Mouse (Mus musculus) liver, postnatal 0 days (tissue): ENCODE measurements around the gene Clpp. TPM values are rescaled to one million over a fixed set of nuclear protein-coding genes. Genes with fewer than 3 reads are reported as not detected.

Experiments
- ATAC-seq: fragments of 200-750 bp; cut with Nextera tagmentation; 2 replicates; pipeline ENCODE4 v1.8.0; 2017; ENCODE audit warnings: mild to moderate bottlenecking, moderate library complexity
- DNase-seq: peaks from one replicate; pipeline ENCODE4 v3.0.0-alpha.2; 2016
- H3K27ac ChIP-seq: fragments of 300-500 bp; sonication (generic); 2 replicates; pipeline ENCODE4 v1.5.1; 2014; ENCODE audit warnings: antibody characterized with exemption, moderate library complexity, mild to moderate bottlenecking, low read depth
- H3K27me3 ChIP-seq: fragments of 300-500 bp; sonication (generic); 2 replicates; pipeline ENCODE4 v1.6.1; 2014; ENCODE audit warnings: low read length, control low read depth, mixed read lengths; ENCODE audit not compliant: insufficient read depth
- H3K36me3 ChIP-seq: fragments of 300-500 bp; sonication (generic); replicated peaks from 2 replicates; pipeline ENCODE4 v1.6.1; 2014; ENCODE audit warnings: mild to moderate bottlenecking, control low read depth, low read length, moderate library complexity, mixed read lengths; ENCODE audit not compliant: insufficient read depth
- H3K4me1 ChIP-seq: fragments of 300-500 bp; sonication (generic); 2 replicates; pipeline ENCODE4 v1.6.1; 2014; ENCODE audit warnings: antibody characterized with exemption, mild to moderate bottlenecking, control low read depth; ENCODE audit not compliant: insufficient read depth
- H3K4me2 ChIP-seq: fragments of 300-500 bp; sonication (generic); 2 replicates; pipeline ENCODE4 v1.6.1; 2014; ENCODE audit warnings: low read depth, mild to moderate bottlenecking, low read length, moderate library complexity, mixed read lengths
- H3K4me3 ChIP-seq: fragments of 300-500 bp; sonication (generic); 2 replicates; pipeline ENCODE4 v1.5.1; 2014; ENCODE audit warnings: low read depth, low read length
- H3K9ac ChIP-seq: fragments of 300-500 bp; sonication (generic); replicated peaks from 2 replicates; pipeline ENCODE4 v1.6.1; 2014; ENCODE audit warnings: mild to moderate bottlenecking, moderate library complexity
- H3K9me3 ChIP-seq: fragments of 300-500 bp; sonication (generic); 2 replicates; pipeline ENCODE4 v1.6.1; 2016; ENCODE audit warnings: mild to moderate bottlenecking, control low read depth, low read length, mixed read lengths
- CTCF ChIP-seq: sonication (generic); IDR thresholded peaks from 2 replicates; pipeline ENCODE4 v1.5.1; 2016; ENCODE audit warnings: antibody characterized with exemption, low read depth
- EP300 ChIP-seq: IDR thresholded peaks from 2 replicates; pipeline ENCODE4 v1.6.1; 2016; ENCODE audit warnings: antibody characterized with exemption, low read depth, mild to moderate bottlenecking
- WGBS: fragments of 180-500 bp; shearing (Covaris S2); extraction: QIAGEN DNeasy Blood & Tissue Kit; methylation state at CpG from one replicate; pipeline ENCODE4 v1.1.7; 2014; ENCODE audit not compliant: insufficient replicate concordance; 5-methylcytosine and 5-hydroxymethylcytosine counted together
- polyA plus RNA-seq: library from polyadenylated mRNA; unstranded; fragments of >200 nt; fragmentation: Nextera tagmentation; extraction: Ambion mirVana; gene quantifications from 2 replicates; pipeline ENCODE4 v1.2.1, GENCODE M21; 2015

Gene Clpp
- polyA plus RNA-seq, 1 experiment from 2014 or later: 68.2 TPM

DNA sequence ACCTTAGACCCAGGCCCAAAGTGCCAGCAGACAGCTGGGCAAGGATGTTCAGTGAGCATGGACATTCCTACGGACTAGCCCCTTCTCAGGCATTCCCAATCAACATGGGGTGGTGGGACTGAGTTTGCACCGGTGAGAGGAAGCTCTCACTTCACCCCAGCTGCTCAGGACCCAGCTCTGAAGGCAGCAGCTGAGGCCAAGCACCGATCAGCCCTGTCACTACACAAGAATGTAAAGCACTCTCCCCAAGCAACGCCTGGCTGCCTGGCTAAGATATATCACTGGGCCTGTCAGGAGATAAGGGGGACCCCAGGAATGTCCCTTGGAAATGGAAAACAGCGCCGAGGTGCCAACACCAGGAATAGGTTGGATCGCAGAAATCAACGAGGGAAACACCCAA is 11.1 kb downstream of the Clpp start:
- Histone ChIP-seq H3K4me3 (no peak overlapping the region), H3K27me3 (no peaks in the 10 kb centered on the region), H3K9me3 (no peaks in the 10 kb centered on the region), H3K4me1 (peaks cover 8% of the 10 kb centered on the region), H3K36me3 (peaks cover 35% of the 10 kb centered on the region), H3K4me2 (no peak overlapping the region), H3K27ac (no peak overlapping the region), H3K9ac (no peak overlapping the region)
- no peak for ATAC-seq
- 54% methylated on average over 8 of the region's 8 CpGs for WGBS
- no peak for DNase-seq
- TF ChIP-seq EP300 (no peak), CTCF (no peak)

DNA sequence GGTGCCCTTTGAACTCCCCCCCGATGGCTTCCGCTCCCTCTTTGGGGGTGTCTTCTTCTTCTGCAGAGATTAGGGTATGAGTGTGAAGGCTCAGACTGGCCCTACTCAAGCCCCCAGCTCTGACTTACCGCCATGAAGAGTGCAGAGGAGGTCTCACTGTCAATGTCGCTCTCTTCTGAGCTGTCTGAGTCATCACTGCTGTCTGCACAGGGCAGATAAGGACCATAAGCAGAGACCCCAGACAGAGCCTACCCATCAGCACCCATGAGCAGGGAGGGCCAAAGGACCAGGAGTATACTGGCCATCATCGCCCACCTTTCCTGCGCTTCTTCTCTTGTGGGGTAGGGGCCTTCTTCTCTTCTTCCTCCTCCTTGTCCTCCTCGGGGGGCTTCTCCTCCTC is 13.9 kb downstream of the Clpp start:
- 74% methylated on average over 7 of the region's 7 CpGs for WGBS
- Histone ChIP-seq H3K27me3 (no peaks in the 10 kb centered on the region), H3K4me2 (no peak overlapping the region), H3K36me3 (peaks cover 59% of the 10 kb centered on the region), H3K4me1 (no peaks in the 10 kb centered on the region), H3K4me3 (no peak overlapping the region), H3K27ac (no peak overlapping the region), H3K9me3 (no peaks in the 10 kb centered on the region), H3K9ac (no peak overlapping the region)
- ATAC-seq (peak; percentile 38), DNase-seq (no peak)
- TF ChIP-seq CTCF: no peak
- TF ChIP-seq EP300: no peak

GRCm38 (mm10) chr17:57007137-57007905 is 17.2 kb downstream of the Clpp start:
- ATAC-seq (no peak), DNase-seq (no peak)
- peaks cover 16% of the 10 kb centered on the region for H3K4me1 ChIP-seq
- TF ChIP-seq CTCF (peak; percentile 47; the same call in 1 of the 2 replicates), EP300 (no peak)
- H3K27ac ChIP-seq: no peak overlapping the region
- H3K9me3 ChIP-seq: no peaks in the 10 kb centered on the region
- H3K36me3 ChIP-seq: peaks cover 62% of the 10 kb centered on the region
- no peak overlapping the region for H3K4me2 ChIP-seq
- no peaks in the 10 kb centered on the region for H3K27me3 ChIP-seq
- H3K9ac ChIP-seq: no peak overlapping the region
- 87% methylated on average over 13 of the region's 13 CpGs for WGBS
- no peak overlapping the region for H3K4me3 ChIP-seq

DNA sequence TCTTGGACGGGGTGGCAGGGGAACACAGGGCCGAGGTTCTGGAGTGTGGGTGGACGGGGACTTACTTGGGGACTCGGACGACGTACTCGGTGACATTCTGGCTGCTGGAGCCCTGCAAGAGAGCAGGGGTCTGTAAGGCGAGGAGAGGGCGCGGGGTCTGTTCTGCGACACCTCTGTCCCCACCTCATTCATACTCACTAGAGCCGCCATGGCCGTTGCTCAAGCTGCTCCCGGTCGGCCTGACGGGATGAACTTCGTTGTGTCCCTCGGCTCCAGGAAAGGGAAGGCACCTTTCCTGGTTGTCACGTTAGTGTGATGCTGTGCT is 20.8 kb downstream of the Clpp start:
- DNase-seq: no peak
- peaks cover 19% of the 10 kb centered on the region for H3K4me1 ChIP-seq

GRCm38 (mm10) chr17:57011236-57012141 is 21.4 kb downstream of the Clpp start, which contains the start of the genes Gtf2f1 and Gm17949:
Gtf2f1 (minus strand) TSS chr17:57011288.
Gm17949 (plus strand) TSS chr17:57011469.
- peaks cover 19% of the 10 kb centered on the region for H3K4me1 ChIP-seq
- WGBS: under 1% methylated on average over 51 of the region's 51 CpGs
- ATAC-seq: peak; percentile 90

More for the DNA sequence above, 20.8 kb downstream of the Clpp start:
- WGBS: 3% methylated on average over 19 of the region's 19 CpGs
- H3K9me3 ChIP-seq: no peaks in the 10 kb centered on the region
- ATAC-seq: peak; percentile 64
- peak overlapping the region; percentile 99 for H3K4me2 ChIP-seq
- no peaks in the 10 kb centered on the region for H3K27me3 ChIP-seq
- peak overlapping the region; percentile 93 for H3K9ac ChIP-seq
- peak overlapping the region; percentile 68 for H3K4me3 ChIP-seq
- TF ChIP-seq EP300 (no peak), CTCF (no peak)
- peaks cover 36% of the 10 kb centered on the region for H3K36me3 ChIP-seq
- H3K27ac ChIP-seq: peak overlapping the region; percentile 74

More at GRCm38 (mm10) chr17:57011236-57012141, 21.4 kb downstream of the Clpp start, which contains the start of the genes Gtf2f1 and Gm17949:
- Histone ChIP-seq H3K27me3 (no peaks in the 10 kb centered on the region), H3K9me3 (no peaks in the 10 kb centered on the region), H3K4me3 (peak within 1 kb of the TSS; percentile 68), H3K9ac (peak within 1 kb of the TSS; percentile 93), H3K36me3 (peaks cover 29% of the 10 kb centered on the region), H3K4me2 (peak within 1 kb of the TSS; percentile 99), H3K27ac (peak within 1 kb of the TSS; percentile 74)
- DNase-seq: peak; percentile 98
- TF ChIP-seq CTCF (peak; percentile 42), EP300 (peak; percentile 69; the same call in 1 of the 2 replicates)
